Mouse (Mus musculus) Muller cell, postnatal 12 days (primary cell): ENCODE results near the gene Erich4.
A peak's percentile ranks its signal among the peaks of the same experiment; 100 is the strongest.

Source experiments
- DNase-seq: peaks from one replicate; pipeline ENCODE4 v3.0.0-alpha.2; 2015; ENCODE audit errors: inconsistent ontology term

The Erich4 gene

DNA sequence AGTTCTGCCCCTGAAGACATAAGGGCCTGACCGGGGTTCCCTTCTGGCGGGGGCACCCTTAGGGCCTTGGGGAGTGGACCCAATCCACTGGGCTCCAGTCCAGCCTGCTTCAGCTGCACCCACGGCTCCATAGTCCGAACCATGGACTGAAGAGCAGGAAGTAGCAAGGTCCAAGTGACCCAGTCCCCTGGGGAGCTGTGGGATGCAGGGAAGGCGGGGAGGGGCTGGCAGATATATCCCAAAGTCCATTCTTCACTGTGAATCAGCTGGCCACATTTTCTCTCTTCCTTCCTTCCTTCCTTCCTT, at the start of gene Erich4:
Gene Erich4, minus strand, starts transcription at position 187 of the 306 bp plus-strand sequence.
- DNase-seq = no peak

DNA sequence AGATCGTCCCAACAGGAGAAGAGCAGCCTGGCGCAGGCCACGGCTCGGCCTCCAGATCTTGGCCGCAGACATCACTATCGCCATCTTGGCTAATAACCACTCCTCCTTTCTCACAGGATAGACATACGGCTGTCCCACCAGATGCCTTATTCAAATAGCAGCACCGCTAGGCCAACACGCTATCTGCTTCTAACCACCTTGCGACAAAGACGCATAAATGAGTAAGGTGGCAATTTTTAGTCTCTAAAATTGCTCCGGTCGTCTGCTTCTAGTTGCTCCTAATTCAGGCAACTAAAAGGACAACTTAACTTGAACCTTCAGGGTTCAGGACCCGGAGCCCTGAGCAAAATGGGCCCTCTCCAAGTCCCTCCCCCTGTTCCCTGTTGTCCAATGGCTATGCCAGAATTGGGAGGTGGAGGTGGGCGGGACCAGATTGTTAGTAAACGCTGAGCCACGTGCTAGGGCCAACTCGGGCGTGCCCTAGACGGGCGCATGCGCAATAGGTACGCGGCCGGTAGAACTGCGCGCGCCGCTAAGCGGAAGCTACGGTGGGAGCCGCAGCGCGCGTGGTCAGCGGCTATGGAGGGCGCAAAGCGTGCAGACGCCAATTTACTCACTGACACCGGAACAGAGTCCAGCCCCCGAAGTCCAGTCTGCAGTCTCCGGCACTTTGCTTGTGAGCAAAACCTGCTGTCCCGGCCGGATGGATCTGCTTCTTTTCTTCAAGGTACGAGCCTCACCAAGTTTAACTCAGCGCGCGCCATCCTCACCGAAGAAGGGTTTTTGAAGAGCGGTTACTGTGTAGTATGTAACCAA, 43.2 kb upstream of the Erich4 start, which contains the start of the genes Bckdha and Exosc5:
Gene Bckdha, minus strand, starts transcription at position 325 of the 816 bp plus-strand sequence.
Gene Exosc5, plus strand, starts transcription at position 508 of the 816 bp plus-strand sequence.
- peak; percentile 100 for DNase-seq

DNA sequence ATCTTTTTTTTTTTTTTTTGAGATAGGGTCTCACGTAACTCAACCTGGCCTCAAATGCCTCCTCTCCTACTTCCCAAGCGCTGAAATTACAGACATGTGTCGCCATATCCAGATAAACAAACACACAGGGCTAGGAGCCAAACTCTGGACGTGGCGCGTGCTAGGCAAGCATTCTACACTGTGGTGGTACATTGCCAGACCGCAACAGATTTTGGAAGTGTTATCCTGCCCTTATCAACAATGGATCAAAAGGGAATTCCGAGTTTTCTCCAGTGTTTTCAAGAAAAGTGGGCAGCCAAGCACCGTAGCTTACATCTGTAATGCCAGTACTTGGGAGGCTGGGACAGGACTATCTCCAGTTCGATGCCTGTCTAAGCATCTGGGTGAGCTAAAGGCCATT, 42.1 kb upstream of the Erich4 start:
- DNase-seq = no peak

DNA sequence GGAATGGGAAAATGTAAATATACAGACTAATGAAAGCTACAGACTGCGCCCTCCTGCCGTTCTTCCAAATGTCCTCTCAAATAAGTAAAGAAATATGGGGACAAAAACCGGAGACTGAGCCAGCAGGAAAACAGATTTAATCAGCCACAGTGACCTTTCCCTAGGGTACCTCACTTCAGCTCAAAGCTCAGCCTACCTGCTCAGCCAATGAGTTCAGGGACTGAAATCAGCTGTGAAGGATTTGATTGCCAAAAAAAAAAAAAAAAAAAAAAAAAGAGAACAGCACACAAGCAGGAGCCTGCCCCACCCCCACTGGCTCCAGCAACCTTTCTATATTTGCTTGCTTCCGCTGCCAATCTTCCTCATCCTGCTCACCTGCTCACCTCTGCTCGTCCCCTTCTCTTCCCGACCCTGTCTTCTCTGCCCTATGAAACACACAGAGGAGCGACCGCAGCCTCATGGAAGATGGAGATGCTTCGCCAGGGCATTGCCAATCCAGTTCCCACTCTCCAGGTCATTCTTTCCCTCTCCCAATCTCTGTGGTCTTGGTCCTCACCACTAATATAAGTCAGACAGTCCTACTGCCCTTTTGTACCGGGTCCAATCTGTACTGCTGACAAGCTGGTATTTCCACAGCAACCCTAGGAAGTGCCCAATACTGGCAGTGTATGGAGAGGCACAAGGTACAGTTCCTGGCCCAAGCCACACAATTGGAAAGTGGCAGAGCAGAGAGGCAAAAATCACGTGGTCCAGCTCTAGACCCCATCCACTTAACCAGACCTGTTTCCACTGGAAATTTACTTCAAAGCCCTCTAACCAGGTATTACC, 40.1 kb upstream of the Erich4 start:
- no peak for DNase-seq

DNA sequence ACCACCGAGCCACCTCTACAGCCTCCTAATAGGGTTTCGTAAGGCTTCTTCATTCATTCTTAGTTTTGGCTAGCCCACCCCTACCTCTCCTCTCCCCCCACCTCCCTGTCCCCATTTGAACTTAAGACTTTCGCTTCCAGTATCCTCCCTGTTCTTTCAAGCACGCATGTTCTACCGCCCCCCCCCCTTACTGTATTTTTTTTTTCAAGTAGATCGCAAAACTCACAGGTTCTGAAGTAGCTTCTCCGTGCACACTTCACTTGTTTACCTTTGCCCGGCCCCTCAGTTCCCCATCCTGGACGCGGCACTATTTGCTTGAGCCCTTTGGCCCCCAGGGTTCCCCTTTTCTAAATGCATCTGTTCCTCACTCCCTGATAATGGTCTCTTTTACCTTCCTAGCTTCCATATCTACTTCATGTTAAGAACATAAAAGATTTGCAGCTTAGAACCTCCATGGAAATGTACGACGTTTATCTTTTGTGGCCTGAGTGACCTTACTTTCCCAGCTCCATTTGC, 36.6 kb upstream of the Erich4 start:
- DNase-seq = no peak

DNA sequence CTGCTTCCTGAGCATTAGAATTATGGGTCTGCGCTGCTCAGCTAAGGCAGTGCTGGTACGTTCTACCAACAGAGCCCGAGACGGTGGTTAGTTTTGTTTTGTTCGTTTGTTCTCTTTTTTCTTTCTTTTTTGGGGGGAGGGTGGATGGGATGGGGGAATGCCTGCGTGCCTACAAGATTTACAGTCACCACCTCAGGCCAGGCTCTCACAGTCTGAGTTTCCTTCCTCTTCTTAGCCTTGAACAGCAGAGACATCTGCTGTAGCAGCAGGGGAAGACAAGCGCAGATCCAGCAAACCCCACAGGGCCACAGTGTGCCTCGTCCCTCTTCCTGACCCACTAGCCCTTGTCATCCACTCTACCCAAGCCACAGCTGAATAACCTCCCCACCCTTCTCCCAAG, 35.6 kb upstream of the Erich4 start:
- DNase-seq = no peak

DNA sequence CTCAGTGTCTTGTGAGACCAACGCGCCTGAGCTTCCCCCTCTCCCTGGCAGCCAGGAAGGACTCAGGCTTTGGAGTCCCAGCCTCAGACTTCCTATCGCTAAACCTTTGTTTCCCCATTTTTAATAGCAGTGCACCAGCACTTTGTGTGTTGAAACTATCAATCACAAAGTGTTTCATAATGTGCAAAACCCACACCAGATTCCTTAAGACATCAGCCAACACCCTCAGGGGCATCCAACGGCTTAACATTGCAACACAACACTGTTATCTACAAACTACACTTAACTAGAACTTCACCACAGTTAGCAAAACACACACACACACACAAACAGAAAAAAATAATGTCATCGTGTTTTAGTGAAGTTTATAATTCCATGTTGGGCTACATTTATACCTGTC, 34.1 kb upstream of the Erich4 start:
- no peak for DNase-seq

DNA sequence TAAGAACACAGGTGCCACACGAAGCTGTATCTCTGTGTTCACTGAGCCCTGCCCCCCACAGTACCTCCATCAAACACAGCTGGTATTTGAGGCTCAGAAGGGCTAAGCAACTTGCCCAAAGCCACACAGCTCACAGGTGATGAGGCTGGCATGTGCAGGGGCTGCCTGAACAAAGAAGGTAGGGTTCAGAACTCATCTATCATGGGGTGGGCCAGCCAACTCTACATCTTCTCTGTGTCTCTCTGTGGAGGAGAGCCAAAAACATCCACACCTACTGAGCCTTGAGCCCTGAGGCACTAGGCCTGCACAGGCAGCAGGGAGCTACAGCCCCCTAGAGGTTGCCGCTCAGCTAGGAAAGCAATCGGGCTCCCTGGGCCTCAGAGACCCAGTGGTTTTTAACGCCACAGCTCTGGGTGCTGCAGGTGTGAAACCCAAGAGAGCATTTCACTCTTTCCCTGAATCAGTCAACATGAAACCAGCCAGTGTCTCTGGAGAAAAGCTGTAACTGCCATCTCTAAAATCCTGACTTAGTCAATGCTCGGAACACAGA, 32.0 kb upstream of the Erich4 start:
- no peak for DNase-seq

DNA sequence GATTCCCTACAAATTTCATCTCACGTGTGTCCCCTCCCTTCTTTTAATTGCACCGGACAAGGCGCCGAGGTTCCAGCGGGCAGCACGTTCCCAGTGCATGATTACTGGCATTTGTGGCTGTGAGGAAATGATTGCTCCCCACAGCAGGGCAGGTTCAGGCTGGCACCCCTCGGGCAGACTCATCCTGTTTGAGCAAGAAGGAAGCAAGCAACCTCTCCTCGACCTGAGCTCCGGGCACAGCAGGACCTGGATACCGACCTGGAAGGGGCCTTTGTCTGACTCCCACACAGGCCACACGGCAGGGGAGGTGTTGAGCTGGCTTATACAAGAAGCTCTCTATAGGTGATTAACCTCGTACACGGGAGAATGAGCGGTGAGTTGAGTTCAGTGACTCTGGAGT, 29.4 kb upstream of the Erich4 start:
- DNase-seq = no peak

DNA sequence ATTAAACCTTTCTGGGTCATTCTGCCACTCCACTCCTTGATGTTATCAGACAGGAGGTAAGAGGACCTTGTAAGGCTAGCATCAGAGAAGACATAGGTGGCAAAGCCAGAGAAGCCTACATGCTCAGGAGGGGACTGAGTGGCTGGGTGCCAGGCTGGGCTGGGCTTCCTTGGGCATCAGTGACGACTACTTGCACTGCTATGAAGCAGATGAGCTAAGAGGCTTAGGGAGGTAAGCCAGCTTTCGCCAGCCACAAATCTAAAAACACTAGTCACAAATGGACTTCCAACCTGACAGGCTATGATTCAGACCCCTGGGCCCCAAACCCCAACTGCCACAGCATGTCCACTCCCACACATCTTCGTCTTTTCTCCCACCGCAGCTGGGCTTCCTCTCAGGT, 28.9 kb upstream of the Erich4 start:
- DNase-seq = peak; percentile 22

DNA sequence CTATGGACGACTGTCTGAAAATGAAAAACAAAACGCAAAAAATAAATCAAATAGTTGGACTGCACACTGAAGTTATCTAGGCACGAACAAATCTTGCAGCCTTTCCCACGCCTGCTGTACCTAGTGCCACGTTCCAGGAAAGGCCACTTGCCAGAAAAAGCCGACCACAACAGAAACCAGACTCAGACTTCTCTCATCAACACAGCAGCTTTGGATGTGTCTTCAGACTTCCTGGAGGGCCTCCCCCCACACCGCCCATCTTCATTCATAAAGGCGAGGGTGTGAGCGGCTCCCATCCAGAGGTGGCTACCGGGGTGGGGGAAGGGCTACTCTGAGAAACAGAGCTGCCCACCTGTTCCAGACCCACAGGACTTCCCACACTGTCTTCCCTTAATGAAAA, 28.4 kb upstream of the Erich4 start:
- DNase-seq = no peak

DNA sequence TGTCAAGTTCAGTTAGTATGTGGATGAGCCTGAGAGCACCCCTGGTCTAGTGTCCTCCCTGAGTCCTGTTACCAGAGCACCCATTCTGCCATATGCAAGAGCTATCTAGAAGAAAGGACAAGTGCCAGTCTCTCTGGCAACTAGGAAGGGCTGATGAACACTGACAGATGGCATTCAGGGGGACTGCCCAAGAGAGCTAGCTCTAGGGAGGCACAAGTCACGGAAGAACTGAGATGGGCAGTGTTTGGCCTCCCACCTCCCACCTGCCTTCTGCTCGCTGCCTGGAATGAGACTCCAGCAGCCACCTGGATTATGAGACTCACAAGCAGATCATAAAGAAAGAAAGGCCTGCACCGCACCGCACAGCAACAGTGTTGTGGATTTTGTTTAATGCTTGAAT, 24.1 kb upstream of the Erich4 start:
- no peak for DNase-seq

DNA sequence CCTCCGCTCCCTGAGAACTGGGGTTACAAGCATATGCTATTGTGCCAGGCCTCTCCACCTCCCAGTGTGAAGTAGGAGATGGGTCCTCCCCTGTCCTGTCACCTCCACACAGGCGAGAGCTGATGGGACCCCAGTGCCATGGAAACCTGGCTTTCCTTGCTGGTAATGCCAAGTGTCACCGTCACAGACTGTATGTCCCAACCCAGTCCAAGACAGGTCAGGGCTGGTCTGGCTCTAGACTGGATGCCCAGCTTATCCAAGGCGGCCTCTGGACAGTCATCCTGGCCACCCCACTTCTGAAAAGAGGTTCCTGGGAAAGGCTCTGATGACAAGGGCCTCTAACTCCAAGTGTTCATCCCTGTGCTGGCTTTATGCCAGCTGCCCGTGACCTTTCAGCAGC, 21.4 kb upstream of the Erich4 start:
- DNase-seq = no peak

DNA sequence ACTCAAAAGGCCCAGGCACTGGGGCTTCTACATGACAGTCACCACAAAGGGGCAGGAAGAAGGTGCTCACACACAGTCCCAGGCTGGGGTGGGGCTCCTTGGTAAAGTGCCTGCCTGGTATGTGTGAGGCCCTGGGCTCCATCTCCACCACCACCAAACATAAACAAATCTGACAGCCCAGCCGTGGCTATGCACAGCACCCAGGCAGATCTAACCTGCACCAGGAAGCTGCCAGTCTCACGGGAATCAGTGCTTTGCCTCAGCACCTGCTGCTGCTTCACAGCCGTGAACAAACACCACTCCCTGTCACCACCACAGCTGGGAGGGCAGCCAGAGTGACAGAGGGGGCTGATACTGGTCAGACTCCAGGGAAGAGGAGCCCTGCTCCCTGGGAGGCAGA, 20.7 kb upstream of the Erich4 start:
- DNase-seq = no peak

DNA sequence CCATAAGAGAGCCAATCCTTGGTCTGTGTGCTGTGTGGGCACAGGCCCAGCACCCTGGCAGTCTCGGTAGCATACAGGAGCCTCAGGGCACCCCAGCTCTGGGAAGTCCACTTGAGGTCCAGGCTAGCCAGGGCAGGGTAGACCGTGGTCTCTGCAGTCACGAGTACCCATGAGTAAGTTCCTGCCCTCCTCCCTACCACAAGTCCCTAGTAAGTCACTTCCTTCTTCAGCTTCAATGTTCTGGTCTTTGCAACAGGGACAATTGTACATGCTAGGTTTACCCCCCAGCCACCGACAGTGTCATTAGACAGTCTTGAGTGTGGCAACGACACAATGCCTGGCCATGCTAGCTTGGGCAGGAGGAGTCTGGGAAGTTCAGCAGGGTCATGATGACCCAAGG, 17.0 kb upstream of the Erich4 start:
- DNase-seq = no peak

DNA sequence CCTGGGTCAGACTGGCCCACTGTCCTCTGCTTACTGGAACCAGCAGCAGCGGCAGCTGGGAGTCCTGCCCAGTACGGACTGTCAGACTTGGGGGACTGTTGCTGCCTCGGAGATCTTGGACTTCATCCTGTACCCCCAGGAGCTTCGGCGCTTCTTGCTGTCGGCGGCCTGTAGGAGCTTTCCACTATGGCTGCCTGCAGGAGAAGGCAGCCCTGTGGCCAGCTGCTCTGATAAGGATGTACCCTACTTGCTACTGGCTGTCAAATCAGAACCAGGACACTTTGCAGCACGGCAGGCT, 12.6 kb upstream of the Erich4 start:
- DNase-seq = no peak

DNA sequence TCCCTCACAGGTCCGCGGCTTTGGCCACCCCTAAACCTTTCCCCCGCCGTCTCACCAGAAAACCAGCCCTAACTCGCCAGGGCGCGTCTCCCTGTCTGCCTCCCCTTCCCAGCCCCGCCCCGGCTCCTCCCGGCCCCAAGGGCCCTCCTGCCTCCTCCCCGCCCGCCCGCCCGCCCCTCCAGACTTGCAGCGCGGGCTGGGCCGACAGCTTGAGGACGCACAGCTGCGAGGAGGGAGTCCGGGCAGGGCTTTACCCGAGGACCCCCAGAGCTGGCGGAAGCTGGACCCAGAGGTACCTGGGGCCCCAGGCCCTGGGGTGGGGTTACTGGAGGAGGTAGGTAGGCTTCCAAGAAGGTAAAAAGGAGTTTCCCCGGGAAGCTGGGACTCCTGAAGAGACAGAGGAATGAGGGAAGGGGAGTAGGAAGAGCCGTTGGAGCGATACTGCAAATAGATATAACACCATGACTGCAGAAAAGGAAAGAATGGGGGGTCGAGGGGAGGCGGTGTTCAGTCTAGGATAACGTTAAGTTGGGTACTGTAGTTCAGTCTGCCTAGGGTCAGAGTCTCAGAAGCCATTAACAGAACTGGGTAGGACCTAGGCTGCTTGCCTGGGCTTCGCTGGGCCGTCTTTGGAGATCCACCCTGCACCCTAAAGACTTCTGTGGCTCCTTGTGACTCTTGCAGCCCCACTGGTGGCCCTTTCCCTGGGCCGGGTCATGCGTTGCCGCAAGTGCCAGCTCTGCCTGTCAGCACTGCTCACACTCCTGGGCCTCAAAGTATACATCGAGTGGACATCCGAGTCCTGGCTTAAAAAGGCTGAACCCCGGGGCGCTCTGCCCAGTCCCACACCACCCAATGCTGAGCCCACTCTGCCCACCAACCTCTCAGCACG, 12.0 kb upstream of the Erich4 start:
- DNase-seq = peak; percentile 62

DNA sequence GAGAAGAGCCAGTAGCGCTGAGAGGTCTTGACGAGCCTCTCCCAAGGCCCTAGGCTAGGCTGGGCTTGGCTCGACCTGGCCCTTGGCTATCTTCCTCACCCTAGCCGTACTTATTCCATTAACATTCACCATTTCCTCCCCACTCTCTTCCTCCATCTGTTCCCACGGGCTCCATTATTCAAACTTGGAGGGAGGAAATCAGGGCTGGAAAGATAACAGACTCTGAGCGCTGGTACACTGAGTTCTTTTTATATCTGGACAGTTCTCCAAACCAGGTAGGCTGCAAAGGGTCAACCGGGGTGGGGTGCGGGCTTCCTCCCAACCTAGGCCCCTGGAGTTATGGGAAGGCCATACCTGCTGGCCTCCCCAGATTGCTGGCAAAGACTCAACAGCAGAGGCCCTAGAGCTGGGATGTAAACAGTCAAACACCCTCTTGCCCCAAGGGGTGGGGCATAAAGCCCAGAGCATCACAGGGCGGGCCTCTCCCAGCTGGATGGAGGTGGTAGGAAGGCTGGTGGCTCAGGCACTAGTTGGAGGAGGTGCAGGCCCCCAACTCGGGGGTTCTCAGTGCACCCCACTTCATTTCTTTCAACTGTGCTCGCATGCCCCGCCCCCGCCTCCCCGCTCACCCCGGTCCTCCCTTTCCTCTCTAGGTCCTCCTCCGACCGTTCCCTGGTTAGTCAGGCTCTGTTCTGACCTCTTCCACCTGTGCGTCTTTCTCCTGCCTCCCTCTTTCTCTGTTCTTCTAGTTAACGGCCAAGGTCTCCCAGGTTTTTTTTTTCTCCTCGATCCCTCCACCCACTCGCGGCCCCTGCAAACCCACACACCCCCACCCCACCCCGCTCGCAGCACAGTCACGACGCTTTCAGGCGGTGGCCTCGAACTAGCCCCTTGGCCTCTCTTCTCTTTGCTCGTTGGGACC, 11.1 kb upstream of the Erich4 start, which contains the start of gene B3gnt8:
Gene B3gnt8, plus strand, starts transcription at position 146 of the 922 bp plus-strand sequence.
- no peak for DNase-seq

DNA sequence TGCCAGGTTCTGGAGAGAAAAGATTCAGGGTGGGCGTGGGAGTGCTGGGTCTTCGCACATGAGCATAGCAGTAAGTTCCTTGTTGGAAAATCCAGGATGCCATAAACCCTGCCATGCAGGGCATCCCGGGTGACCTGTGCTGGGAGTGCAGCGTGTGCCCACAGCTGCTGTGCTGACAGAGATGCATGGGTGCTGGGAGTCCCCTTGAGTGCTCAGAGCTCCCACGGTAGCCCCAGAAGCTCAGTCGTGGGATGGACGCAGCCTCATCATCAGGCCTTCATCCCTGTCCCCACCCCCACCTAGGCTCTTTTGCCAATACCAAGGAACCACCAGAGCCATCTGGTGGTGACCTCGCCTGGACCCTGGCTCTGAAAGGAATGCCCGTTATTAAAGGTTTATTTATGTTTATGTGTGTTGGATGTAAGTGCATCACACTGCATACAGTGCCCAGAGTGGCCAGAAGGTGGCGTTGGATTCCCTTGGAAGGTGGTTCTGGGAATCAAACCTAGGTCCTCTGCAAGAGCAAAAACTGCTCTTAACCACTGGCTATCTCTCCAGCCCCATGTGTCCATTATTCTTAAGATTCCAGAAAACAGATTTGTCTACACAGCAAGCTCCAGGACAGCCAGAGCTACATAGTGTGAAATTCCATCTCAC, 10.0 kb upstream of the Erich4 start:
- no peak for DNase-seq

DNA sequence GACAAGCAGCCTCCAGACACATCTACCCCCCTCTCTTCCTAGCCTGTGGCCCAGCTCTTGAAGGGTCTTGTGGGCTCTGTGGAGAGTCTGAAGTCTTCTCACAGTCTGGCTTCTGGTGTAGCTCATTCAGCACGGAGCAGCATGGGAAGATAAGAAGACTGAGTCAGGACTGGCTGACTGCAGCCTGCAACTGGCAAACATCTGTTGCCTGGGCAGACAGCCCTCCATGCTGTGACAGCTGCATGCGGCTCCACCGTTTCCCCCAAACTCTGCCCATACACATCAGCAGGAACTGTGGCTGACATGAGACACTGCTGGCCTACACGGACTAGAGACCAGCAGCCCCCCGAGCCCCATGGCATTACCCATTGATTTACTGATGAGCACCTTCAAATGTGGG, 9.2 kb upstream of the Erich4 start:
- DNase-seq = no peak
